ENCODE assay signal across 24 mouse cellular contexts in genomic region chr14:44742789-44743188, GRCm38 (mm10). TPM values are rescaled to one million over a fixed set of nuclear protein-coding genes. Genes with fewer than 3 reads are reported as not detected.
DNase-seq lines count a peak whose midpoint lies in the region; ATAC-seq and TF ChIP-seq lines count a peak whose summit lies in the region.
"Not testable (repeated sequence)": the region's sequence is repeated elsewhere in the genome, so short reads cannot be mapped to it uniquely, and the experiment has no call there.
"Had no signal": no experiment of that assay in that cellular context is flagged by ENCODE, and none has a peak within 500 bp of the region (broad histone marks: within the 10 kb centered on the region; RNA-seq: fewer than 3 reads in every experiment).

No protein-coding gene starts in this region.

- 80% methylated on average over 1 of the region's 1 CpGs for WGBS in forebrain, postnatal 0 days
- WGBS in heart, postnatal 0 days = 79% methylated on average over 1 of the region's 1 CpGs
- WGBS in lung, embryonic 14.5 days = 60% methylated on average over 1 of the region's 1 CpGs
- 47% methylated on average over 1 of the region's 1 CpGs for WGBS in stomach, postnatal 0 days

- H3K27ac ChIP-seq in forebrain, postnatal 0 days (ENCODE audit: low read depth, low read length); heart, postnatal 0 days (ENCODE audit: low read depth); lung, embryonic 14.5 days (ENCODE audit: low read depth); stomach, postnatal 0 days (replicated peaks): not testable (repeated sequence)

- H3K9me3 ChIP-seq in E14TG2a.4 (ENCODE audit: low read length); forebrain, postnatal 0 days (ENCODE audit: low read length); heart, postnatal 0 days (replicated peaks; ENCODE audit: control insufficient read depth, low read length); lung, embryonic 14.5 days (ENCODE audit: low read depth, low read length); stomach, postnatal 0 days (ENCODE audit: control insufficient read depth, low read length): not testable (repeated sequence)

- H3K36me3 ChIP-seq in E14TG2a.4 (ENCODE audit: insufficient read depth, low read length); forebrain, postnatal 0 days (ENCODE audit: insufficient read depth); heart, postnatal 0 days (replicated peaks; ENCODE audit: control insufficient read depth, insufficient read depth, low read length); lung, embryonic 14.5 days (ENCODE audit: insufficient read depth); stomach, postnatal 0 days (ENCODE audit: control insufficient read depth, insufficient read depth, low read length): not testable (repeated sequence)

- not testable (repeated sequence) for TF ChIP-seq EP300 in heart, postnatal 0 days (IDR thresholded peaks at IDR 0.05; ENCODE audit: low read depth); stomach, postnatal 0 days (optimal IDR thresholded peaks at IDR 0.05)

- not testable (repeated sequence) for H3K27me3 ChIP-seq in E14TG2a.4 (ENCODE audit: insufficient read depth, low read length); forebrain, postnatal 0 days (ENCODE audit: insufficient read depth, low read length); heart, postnatal 0 days (ENCODE audit: control insufficient read depth, insufficient read depth, low read length); lung, embryonic 14.5 days (ENCODE audit: insufficient read depth, low read length); stomach, postnatal 0 days (ENCODE audit: control insufficient read depth, insufficient read depth, low read length)

- not testable (repeated sequence) for H3K9ac ChIP-seq in forebrain, postnatal 0 days; heart, postnatal 0 days (replicated peaks; ENCODE audit: low read depth, low read length); lung, embryonic 14.5 days; stomach, postnatal 0 days (ENCODE audit: low read length)

- DNase-seq in forebrain, postnatal 0 days; heart, postnatal 0 days (ENCODE audit: low spot score); lung, embryonic 14.5 days; stomach, postnatal 0 days (ENCODE audit: low spot score): not testable (repeated sequence)
- DNase-seq in kidney, adult 9 months = peak; percentile 9
- peak; percentile 12 for DNase-seq in left cerebral cortex, adult 11 months (ENCODE audit: low spot score)

- H3K4me1 ChIP-seq in E14TG2a.4 (replicated peaks; ENCODE audit: low read depth, low read length); forebrain, postnatal 0 days (ENCODE audit: insufficient read depth); heart, postnatal 0 days (ENCODE audit: control insufficient read depth, insufficient read depth); lung, embryonic 14.5 days (ENCODE audit: insufficient read depth); stomach, postnatal 0 days (replicated peaks; ENCODE audit: control insufficient read depth, insufficient read depth): not testable (repeated sequence)

- not testable (repeated sequence) for H3K4me3 ChIP-seq in E14TG2a.4 (replicated peaks; ENCODE audit: low read length); forebrain, postnatal 0 days (ENCODE audit: low read depth, low read length); heart, postnatal 0 days (ENCODE audit: low read depth, low read length); lung, embryonic 14.5 days (ENCODE audit: low read depth, low read length); stomach, postnatal 0 days (ENCODE audit: low read depth, low read length)

- peak; percentile 35 for TF ChIP-seq CTCF in E14TG2a.4 (conservative IDR thresholded peaks at IDR 0.05; ENCODE audit: low read length)
- TF ChIP-seq CTCF in forebrain, postnatal 0 days (IDR thresholded peaks at IDR 0.05; ENCODE audit: low read depth) = peak; percentile 37
- peak; percentile 2; the same call in 1 of the 2 replicates for TF ChIP-seq CTCF in heart, postnatal 0 days (IDR thresholded peaks at IDR 0.05; ENCODE audit: low read depth)
- TF ChIP-seq CTCF in lung, embryonic 14.5 days (IDR thresholded peaks at IDR 0.05; ENCODE audit: low read depth) = peak; percentile 30
- peak; percentile 51 for TF ChIP-seq CTCF in stomach, postnatal 0 days (IDR thresholded peaks at IDR 0.05; ENCODE audit: low read depth)

- not testable (repeated sequence) for ATAC-seq in forebrain, postnatal 0 days; heart, postnatal 0 days (ENCODE audit: insufficient read depth, low read depth); lung, embryonic 14.5 days (ENCODE audit: insufficient read depth); stomach, postnatal 0 days (ENCODE audit: low FRiP score, low TSS enrichment)

- not testable (repeated sequence) for H3K4me2 ChIP-seq in forebrain, postnatal 0 days (ENCODE audit: low read depth); heart, postnatal 0 days (ENCODE audit: low read depth, low read length); lung, embryonic 14.5 days; stomach, postnatal 0 days (replicated peaks; ENCODE audit: low read depth)

RNA-seq across cellular contexts. Expression of gene Gm8267, which starts 7.4 kb away (rescaled TPM):
- total RNA-seq in forebrain, postnatal 0 days (2014; rRNA removed) = not detected in 2 replicates
- not detected in 2 replicates for polyA plus RNA-seq in forebrain, postnatal 0 days (2015; fragmentation: Nextera tagmentation; extraction: Ambion mirVana)
- not detected in 2 replicates for total RNA-seq in heart, postnatal 0 days (2014; rRNA removed; ENCODE audit: low replicate concordance)
- polyA plus RNA-seq in heart, postnatal 0 days (2015; fragmentation: Nextera tagmentation; extraction: Ambion mirVana) = not detected in 2 replicates
- not detected in 2 replicates for polyA plus RNA-seq in lung, embryonic 14.5 days (2014; fragmentation: Nextera tagmentation; extraction: Ambion mirVana)
- not detected in 2 replicates for polyA plus RNA-seq in stomach, postnatal 0 days (2015; fragmentation: Nextera tagmentation; extraction: Ambion mirVana)
- total RNA-seq: adrenal gland, postnatal 10 days; adrenal gland, postnatal 4 days; ES-E14; gastrocnemius, postnatal 14 days; heart, postnatal 10 days; heart, postnatal 4 days had no signal
- polyA plus RNA-seq: brain, embryonic 14.5 days; C2C12; cortical plate, adult 2 months; embryonic facial prominence, embryonic 12.5 days; forebrain, embryonic 11.5 days; forebrain, embryonic 15.5 days; frontal cortex, adult 2 months; gonadal fat pad, adult 2 months; heart, embryonic 13.5 days; hindbrain, embryonic 12.5 days; hindbrain, embryonic 16.5 days had no signal

RNA-seq across cellular contexts. Expression of gene Gm8257, which starts 36.5 kb away (rescaled TPM):
- not detected in 2 replicates for total RNA-seq in forebrain, postnatal 0 days (2014; rRNA removed)
- polyA plus RNA-seq in forebrain, postnatal 0 days (2015; fragmentation: Nextera tagmentation; extraction: Ambion mirVana) = not detected in 2 replicates
- total RNA-seq in heart, postnatal 0 days (2014; rRNA removed; ENCODE audit: low replicate concordance) = not detected in 2 replicates
- not detected in 2 replicates for polyA plus RNA-seq in heart, postnatal 0 days (2015; fragmentation: Nextera tagmentation; extraction: Ambion mirVana)
- not detected in 2 replicates for polyA plus RNA-seq in lung, embryonic 14.5 days (2014; fragmentation: Nextera tagmentation; extraction: Ambion mirVana)
- polyA plus RNA-seq in stomach, postnatal 0 days (2015; fragmentation: Nextera tagmentation; extraction: Ambion mirVana) = not detected in 2 replicates
- total RNA-seq: adrenal gland, postnatal 10 days; adrenal gland, postnatal 4 days; ES-E14; gastrocnemius, postnatal 14 days; heart, postnatal 10 days; heart, postnatal 4 days had no signal
- polyA plus RNA-seq: brain, embryonic 14.5 days; cortical plate, adult 2 months; embryonic facial prominence, embryonic 12.5 days; forebrain, embryonic 11.5 days; forebrain, embryonic 15.5 days; frontal cortex, adult 2 months; gonadal fat pad, adult 2 months; heart, embryonic 13.5 days; hindbrain, embryonic 12.5 days; hindbrain, embryonic 16.5 days had no signal
